Mouse (Mus musculus) induced T-regulatory cell, adult 2 months (primary cell): ENCODE data around the gene Rrp36.

Experiments
- DNase-seq: peaks from one replicate; pipeline ENCODE4 v3.0.0-alpha.2; 2012; ENCODE audit warnings: low read depth

Gene Rrp36

DNA sequence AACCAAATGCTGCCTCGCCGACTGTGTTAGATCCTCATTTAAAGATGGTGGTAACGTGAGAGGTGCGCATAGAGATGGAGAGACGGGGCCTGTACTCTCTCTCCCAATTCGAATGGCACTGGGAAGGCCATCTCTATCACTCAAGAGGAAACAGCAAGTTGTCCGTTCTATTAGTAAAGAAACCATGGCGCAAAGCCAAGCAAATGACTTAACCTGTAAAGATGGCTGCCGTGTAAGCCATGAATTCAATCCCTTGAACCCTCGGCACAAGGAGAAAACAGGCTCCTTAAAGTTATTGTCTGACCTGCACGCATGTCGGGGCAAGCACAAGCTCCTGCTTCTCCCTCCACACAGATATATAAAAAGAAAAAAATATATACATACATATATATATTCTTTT is 56.4 kb downstream of the Rrp36 start:
- DNase-seq = no peak
